Mouse (Mus musculus) spleen, adult 12 weeks (tissue): ENCODE measurements around the gene Kif16b.
"Not testable (repeated sequence)": the region's sequence is repeated elsewhere in the genome, so short reads cannot be mapped to it uniquely, and the experiment has no call there.

ENCODE experiments used
- DNase-seq: peaks from one replicate; pipeline ENCODE4 v3.0.0; 2022; ENCODE audit warnings: low spot score

Kif16b gene

GRCm38 (mm10) chr2:142589403-142590283, 311.7 kb downstream of the Kif16b start:
- no peak for DNase-seq

DNA sequence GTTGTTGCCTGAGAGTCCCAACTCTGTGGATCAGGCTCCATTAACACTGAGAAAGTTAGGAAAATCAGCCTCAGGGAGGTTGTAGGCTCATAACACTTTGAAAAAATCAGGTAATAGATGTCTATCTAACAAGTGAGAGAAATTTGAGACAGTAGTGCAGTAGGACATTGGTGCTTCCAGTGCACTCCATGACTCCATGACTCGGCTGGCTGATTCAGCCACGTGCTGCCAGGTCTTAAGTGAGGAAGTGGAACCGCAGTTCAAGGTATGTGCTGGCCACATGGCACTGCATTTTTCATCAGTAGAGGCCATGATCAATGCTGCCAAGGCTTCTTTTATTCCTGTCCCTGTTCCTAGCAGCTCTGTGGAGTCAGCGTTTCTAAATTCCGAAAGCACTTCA, 315.5 kb downstream of the Kif16b start:
- no peak for DNase-seq

DNA sequence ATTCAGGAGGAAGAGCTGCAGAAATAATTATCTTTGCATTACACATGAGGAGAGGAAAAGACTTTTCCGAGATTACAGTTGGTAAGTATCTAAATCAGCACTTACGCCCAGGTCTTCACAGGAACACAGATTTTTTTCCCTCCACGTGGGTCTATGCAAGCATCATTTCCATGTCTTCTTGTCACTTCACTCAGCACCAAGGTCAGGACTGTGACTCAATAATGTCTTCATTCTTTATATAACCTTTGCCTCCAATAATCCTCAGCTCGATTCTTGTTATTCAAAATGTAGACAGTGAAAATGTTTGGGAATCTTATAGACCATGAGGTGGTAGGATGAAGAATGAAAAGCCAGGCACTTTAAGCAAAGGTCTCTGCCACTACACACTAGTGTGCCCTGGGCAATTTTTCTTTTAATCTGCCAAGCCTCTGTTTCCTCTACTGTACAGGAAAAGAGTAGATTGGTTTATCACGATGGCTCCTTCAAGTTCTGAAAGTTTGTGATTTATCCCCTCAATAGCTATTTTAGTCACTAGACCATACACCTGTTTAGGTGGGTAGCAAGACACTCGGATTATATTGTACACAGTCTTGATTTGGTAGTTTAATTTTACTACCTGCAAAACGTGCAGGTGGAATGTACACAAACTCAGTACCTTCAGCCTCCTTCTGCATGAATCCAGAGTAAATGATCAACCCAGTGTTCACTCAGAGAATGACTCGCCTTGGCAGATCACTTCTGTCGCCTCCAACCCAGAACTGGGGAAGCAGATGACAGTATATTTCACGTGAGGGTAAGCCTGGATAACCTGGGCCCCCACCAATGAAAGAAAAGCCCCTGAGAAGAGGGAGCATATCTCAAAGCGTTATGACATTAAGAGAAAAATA, 316.2 kb downstream of the Kif16b start:
- DNase-seq = no peak

DNA sequence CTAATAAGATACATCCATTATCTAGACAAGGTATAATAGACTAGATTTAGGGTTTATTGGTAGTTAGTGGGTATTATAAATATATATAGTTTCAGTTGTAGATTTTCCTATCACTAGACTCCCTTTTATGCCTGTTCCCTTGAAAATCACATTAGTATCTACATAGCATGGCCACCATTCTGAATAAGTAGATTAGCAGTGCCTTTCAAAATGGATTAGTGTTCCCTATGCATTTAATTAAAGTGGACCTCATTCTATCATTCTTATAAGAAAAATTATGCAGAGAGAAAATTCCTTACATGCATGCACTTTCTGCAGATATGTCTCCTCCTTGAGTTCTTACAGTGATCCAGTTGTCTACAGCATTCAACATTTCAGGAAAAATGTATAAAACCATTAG, 320.9 kb downstream of the Kif16b start:
- DNase-seq = no peak

GRCm38 (mm10) chr2:142577414-142577813, 323.9 kb downstream of the Kif16b start:
- DNase-seq = not testable (repeated sequence)

GRCm38 (mm10) chr2:142569771-142570170, 331.6 kb downstream of the Kif16b start:
- no peak for DNase-seq
